ENCODE assay signal across 12 mouse cellular contexts in genomic region chr6:88647564-88648295, GRCm38 (mm10). TPM values are rescaled to one million over a fixed set of nuclear protein-coding genes. Genes with fewer than 3 reads are reported as not detected.
DNase-seq lines count a peak whose midpoint lies in the region; ATAC-seq and TF ChIP-seq lines count a peak whose summit lies in the region.
"Had no signal": no experiment of that assay in that cellular context is flagged by ENCODE, and none has a peak within 500 bp of the region (broad histone marks: within the 10 kb centered on the region; RNA-seq: fewer than 3 reads in every experiment).

No protein-coding gene starts in this region.

- DNase-seq in hindbrain, embryonic 11.5 days (ENCODE audit: low spot score), result no peak
- peak; percentile 6 for DNase-seq in lung, postnatal 0 days (ENCODE audit: low spot score)
- DNase-seq in lung, postnatal 36 days, result no peak
- peak; percentile 65 for DNase-seq in adrenal gland, postnatal 14 days
- no peak for DNase-seq in cerebellum, adult 11-12 months
- DNase-seq: cerebellum, postnatal 10 days; lung, embryonic 14.5 days; thymus, postnatal 25 days had no signal

- ATAC-seq in hindbrain, embryonic 16.5 days, result peak; percentile 88
- no peak for ATAC-seq in hindbrain, embryonic 11.5 days (ENCODE audit: low FRiP score)
- peak; percentile 35; the same call in 1 of the 2 replicates for ATAC-seq in lung, postnatal 0 days
- peak; percentile 50; the same call in 1 of the 2 replicates for ATAC-seq in stomach, embryonic 15.5 days (ENCODE audit: insufficient read depth, low FRiP score, low read depth)

- 46% methylated on average over 4 of the region's 4 CpGs for WGBS in hindbrain, embryonic 16.5 days
- WGBS in hindbrain, embryonic 11.5 days, result 72% methylated on average over 4 of the region's 4 CpGs
- WGBS in lung, postnatal 0 days, result 77% methylated on average over 4 of the region's 4 CpGs
- WGBS in stomach, embryonic 15.5 days, result 68% methylated on average over 4 of the region's 4 CpGs

- TF ChIP-seq CTCF in lung, postnatal 0 days (IDR thresholded peaks at IDR 0.05), result no peak

- peaks cover 3% of the 10 kb centered on the region; the same call in 1 of the 2 replicates for H3K4me1 ChIP-seq in hindbrain, embryonic 16.5 days (ENCODE audit: control insufficient read depth, insufficient read depth, low read depth, low read length)
- H3K4me1 ChIP-seq in hindbrain, embryonic 11.5 days (replicated peaks; ENCODE audit: control insufficient read depth, insufficient read depth, low read length), result no peaks in the 10 kb centered on the region
- H3K4me1 ChIP-seq in lung, postnatal 0 days (ENCODE audit: insufficient read depth, low read depth, low read length), result no peaks in the 10 kb centered on the region
- H3K4me1 ChIP-seq in stomach, embryonic 15.5 days, result no peaks in the 10 kb centered on the region
- H3K4me1 ChIP-seq: embryonic facial prominence, embryonic 12.5 days; limb, embryonic 13.5 days had no signal

- H3K4me3 ChIP-seq in hindbrain, embryonic 16.5 days (ENCODE audit: low read length), result no peak overlapping the region
- no peak overlapping the region for H3K4me3 ChIP-seq in hindbrain, embryonic 11.5 days (ENCODE audit: low read depth, low read length)
- H3K4me3 ChIP-seq in lung, postnatal 0 days (ENCODE audit: low read depth, low read length), result no peak overlapping the region
- H3K4me3 ChIP-seq in stomach, embryonic 15.5 days (replicated peaks), result no peak overlapping the region
- H3K4me3 ChIP-seq: embryonic facial prominence, embryonic 12.5 days; limb, embryonic 13.5 days had no signal

- no peaks in the 10 kb centered on the region for H3K27me3 ChIP-seq in hindbrain, embryonic 16.5 days (replicated peaks; ENCODE audit: control insufficient read depth, insufficient read depth, low read length)
- H3K27me3 ChIP-seq in hindbrain, embryonic 11.5 days (ENCODE audit: control insufficient read depth, insufficient read depth, low read length), result no peaks in the 10 kb centered on the region
- no peaks in the 10 kb centered on the region for H3K27me3 ChIP-seq in lung, postnatal 0 days (replicated peaks; ENCODE audit: insufficient read depth, low read length)
- H3K27me3 ChIP-seq in stomach, embryonic 15.5 days (replicated peaks), result no peaks in the 10 kb centered on the region
- H3K27me3 ChIP-seq: embryonic facial prominence, embryonic 12.5 days; limb, embryonic 13.5 days had no signal

- H3K36me3 ChIP-seq in hindbrain, embryonic 16.5 days (ENCODE audit: control insufficient read depth, insufficient read depth, low read length), result no peaks in the 10 kb centered on the region
- H3K36me3 ChIP-seq in hindbrain, embryonic 11.5 days (ENCODE audit: control insufficient read depth, insufficient read depth, low read length), result no peaks in the 10 kb centered on the region
- H3K36me3 ChIP-seq in lung, postnatal 0 days (ENCODE audit: insufficient read depth, low read length), result no peaks in the 10 kb centered on the region
- H3K36me3 ChIP-seq in stomach, embryonic 15.5 days, result no peaks in the 10 kb centered on the region
- H3K36me3 ChIP-seq: embryonic facial prominence, embryonic 12.5 days; limb, embryonic 13.5 days had no signal

- no peak overlapping the region for H3K4me2 ChIP-seq in hindbrain, embryonic 16.5 days (ENCODE audit: low read length)
- H3K4me2 ChIP-seq in hindbrain, embryonic 11.5 days (replicated peaks; ENCODE audit: low read depth, low read length), result no peak overlapping the region
- no peak overlapping the region for H3K4me2 ChIP-seq in lung, postnatal 0 days (replicated peaks; ENCODE audit: low read depth, low read length)
- no peak overlapping the region for H3K4me2 ChIP-seq in stomach, embryonic 15.5 days
- H3K4me2 ChIP-seq: embryonic facial prominence, embryonic 12.5 days; limb, embryonic 13.5 days; lung, embryonic 14.5 days had no signal

- no peaks in the 10 kb centered on the region for H3K9me3 ChIP-seq in hindbrain, embryonic 16.5 days (ENCODE audit: control insufficient read depth, low read length)
- H3K9me3 ChIP-seq in hindbrain, embryonic 11.5 days (ENCODE audit: control insufficient read depth, low read length), result no peaks in the 10 kb centered on the region
- H3K9me3 ChIP-seq in lung, postnatal 0 days (ENCODE audit: low read length), result no peaks in the 10 kb centered on the region
- H3K9me3 ChIP-seq in stomach, embryonic 15.5 days, result no peaks in the 10 kb centered on the region
- H3K9me3 ChIP-seq: embryonic facial prominence, embryonic 12.5 days; limb, embryonic 13.5 days had no signal

- no peak overlapping the region for H3K27ac ChIP-seq in hindbrain, embryonic 16.5 days (ENCODE audit: low read depth, low read length)
- no peak overlapping the region for H3K27ac ChIP-seq in hindbrain, embryonic 11.5 days (ENCODE audit: low read depth, low read length)
- H3K27ac ChIP-seq in lung, postnatal 0 days (ENCODE audit: low read length), result no peak overlapping the region
- H3K27ac ChIP-seq in stomach, embryonic 15.5 days, result no peak overlapping the region
- H3K27ac ChIP-seq: embryonic facial prominence, embryonic 12.5 days; limb, embryonic 13.5 days had no signal

- TF ChIP-seq EP300 in lung, postnatal 0 days (IDR thresholded peaks at IDR 0.05), result no peak

- H3K9ac ChIP-seq in hindbrain, embryonic 16.5 days (ENCODE audit: low read depth, low read length), result no peak overlapping the region
- H3K9ac ChIP-seq in hindbrain, embryonic 11.5 days (ENCODE audit: low read depth, low read length), result no peak overlapping the region
- no peak overlapping the region for H3K9ac ChIP-seq in lung, postnatal 0 days (replicated peaks; ENCODE audit: low read depth)
- H3K9ac ChIP-seq in stomach, embryonic 15.5 days, result no peak overlapping the region
- H3K9ac ChIP-seq: embryonic facial prominence, embryonic 12.5 days; limb, embryonic 13.5 days; lung, embryonic 14.5 days had no signal

RNA-seq across cellular contexts. Expression of gene Kbtbd12, which starts 10.0 kb away (rescaled TPM):
- polyA plus RNA-seq in hindbrain, embryonic 16.5 days (2015; fragmentation: Nextera tagmentation; extraction: Ambion mirVana), result 0.60 and 0.74 TPM in 2 replicates
- not detected in 2 replicates for polyA plus RNA-seq in hindbrain, embryonic 11.5 days (2014; fragmentation: Nextera tagmentation; extraction: Ambion mirVana)
- polyA plus RNA-seq in lung, postnatal 0 days (2015; fragmentation: Nextera tagmentation; extraction: Ambion mirVana), result 0.42 and 0.97 TPM in 2 replicates
- total RNA-seq in adrenal gland, postnatal 14 days (2021), result 0.52 and 0.86 TPM in 2 replicates
- polyA plus RNA-seq in stomach, embryonic 15.5 days (2015; fragmentation: Nextera tagmentation; extraction: Ambion mirVana), result 0.49 and 0.64 TPM in 2 replicates
- polyA plus RNA-seq: embryonic facial prominence, embryonic 12.5 days; lung, embryonic 14.5 days had no signal

Comparison
In these comparisons a context has a peak if more than half of its experiments do, and no peak if none do; other contexts are left out.
1. DNase-seq: peak in lung, postnatal 0 days (single experiment) and adrenal gland, postnatal 14 days (single experiment); none in hindbrain, embryonic 11.5 days (single experiment), lung, postnatal 36 days (single experiment) and cerebellum, adult 11-12 months (single experiment).